Mouse (Mus musculus): ENCODE data around the gene Ctc1. TPM values are rescaled to one million over a fixed set of nuclear protein-coding genes. Genes with fewer than 3 reads are reported as not detected.

Gene Ctc1
- polyA plus RNA-seq, 1 experiment from 2014 or later: 43.8 TPM

DNA sequence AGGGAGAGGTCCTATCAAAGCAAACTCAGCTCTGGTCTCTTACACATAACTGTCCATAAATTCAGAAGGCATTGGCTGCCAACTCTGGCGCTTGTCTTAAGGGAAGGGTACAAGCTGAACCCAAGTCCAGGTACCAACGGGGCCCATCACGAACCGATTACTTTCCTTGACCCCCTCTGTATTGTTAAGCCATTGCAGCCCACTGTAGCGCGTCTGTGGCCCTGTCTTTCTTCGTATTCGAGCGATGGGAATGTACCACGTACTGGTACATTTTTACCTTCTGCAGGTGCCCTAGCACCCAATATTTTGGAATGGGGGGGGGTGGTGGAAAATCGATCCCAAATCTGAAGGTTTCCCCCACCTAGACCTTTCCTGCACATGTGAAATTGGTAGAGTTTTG is 56.5 kb downstream of the Ctc1 start:
- peak overlapping the region in 1 of 2 experiments; percentile 31; a peak in 1 of 4 replicates for H3K4me3 ChIP-seq (ENCODE audit: control insufficient read depth in 1 of 2, insufficient read depth in 1 of 2, low read depth in 1 of 2, low read length in 2 of 2)
- no peaks in the 10 kb centered on the region for H3K36me3 ChIP-seq (ENCODE audit: control insufficient read depth, insufficient read depth, low read length)
- H3K9me3 ChIP-seq (ENCODE audit: control insufficient read depth, low read length): no peaks in the 10 kb centered on the region
- H3K4me2 ChIP-seq (ENCODE audit: low read length): peak overlapping the region; percentile 69
- H3K27ac ChIP-seq (replicated peaks in 1 of 2; ENCODE audit: control insufficient read depth in 1 of 2, insufficient read depth in 1 of 2, low read depth in 2 of 2, low read length in 2 of 2): peak overlapping the region in 1 of 2 experiments; percentile 83; a peak in 1 of 4 replicates
- peak overlapping the region; percentile 75 for H3K9ac ChIP-seq (ENCODE audit: low read length)
- no peak for ATAC-seq (ENCODE audit: insufficient number of reproducible peaks, insufficient read depth, low FRiP score, low read depth)
- peaks cover 8 to 24% of the 10 kb centered on the region in 2 experiments for H3K4me1 ChIP-seq (ENCODE audit: control insufficient read depth in 2 of 2, insufficient read depth in 2 of 2, low read length in 2 of 2)
- WGBS: 81% methylated on average over 11 of the region's 11 CpGs
- no peaks in the 10 kb centered on the region for H3K27me3 ChIP-seq (ENCODE audit: control insufficient read depth, insufficient read depth, low read length)

DNA sequence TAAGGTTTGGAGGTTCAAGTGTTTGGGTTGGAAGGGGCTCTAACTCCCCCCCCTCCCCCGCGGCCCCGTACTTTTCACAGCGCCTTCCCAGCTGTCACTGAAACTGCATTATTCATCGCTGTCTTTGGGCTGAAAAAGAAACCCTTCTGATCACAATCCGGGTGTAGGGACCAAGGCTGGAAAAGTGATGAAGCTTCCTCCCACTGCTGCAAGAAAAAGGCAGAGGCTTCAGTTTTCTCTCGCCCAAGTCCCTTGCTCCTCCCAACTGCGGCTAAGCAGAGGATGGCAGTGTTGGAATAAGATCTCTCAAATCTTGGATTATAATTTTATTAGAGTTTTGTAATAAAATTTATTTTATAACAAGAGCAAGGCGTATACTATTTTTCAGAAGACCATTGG is 57.0 kb downstream of the Ctc1 start:
- Histone ChIP-seq H3K27me3 (ENCODE audit: control insufficient read depth, insufficient read depth, low read length) (no peaks in the 10 kb centered on the region), H3K4me2 (ENCODE audit: low read length) (peak overlapping the region; percentile 69), H3K9me3 (ENCODE audit: control insufficient read depth, low read length) (no peaks in the 10 kb centered on the region), H3K27ac (replicated peaks in 1 of 2; ENCODE audit: control insufficient read depth in 1 of 2, insufficient read depth in 1 of 2, low read depth in 2 of 2, low read length in 2 of 2) (peak overlapping the region; percentile 48 to 83; a peak in 3 of 4 replicates), H3K36me3 (ENCODE audit: control insufficient read depth, insufficient read depth, low read length) (no peaks in the 10 kb centered on the region), H3K4me1 (ENCODE audit: control insufficient read depth in 2 of 2, insufficient read depth in 2 of 2, low read length in 2 of 2) (peaks cover 7 to 20% of the 10 kb centered on the region in 2 experiments), H3K9ac (ENCODE audit: low read length) (peak overlapping the region; percentile 75), H3K4me3 (ENCODE audit: control insufficient read depth in 1 of 2, insufficient read depth in 1 of 2, low read depth in 1 of 2, low read length in 2 of 2) (peak overlapping the region; percentile 24 to 31; a peak in 3 of 4 replicates)
- no peak for ATAC-seq (ENCODE audit: insufficient number of reproducible peaks, insufficient read depth, low FRiP score, low read depth)
- 13% methylated on average over 9 of the region's 9 CpGs for WGBS

- peak; percentile 11; the same call in 1 of the 2 replicates for ATAC-seq (ENCODE audit: insufficient number of reproducible peaks, insufficient read depth, low FRiP score, low read depth)
- Histone ChIP-seq H3K9me3 (ENCODE audit: control insufficient read depth, low read length) (no peaks in the 10 kb centered on the region), H3K4me1 (ENCODE audit: control insufficient read depth in 2 of 2, insufficient read depth in 2 of 2, low read length in 2 of 2) (peaks cover 5 to 18% of the 10 kb centered on the region in 2 experiments), H3K4me3 (ENCODE audit: control insufficient read depth in 1 of 2, insufficient read depth in 1 of 2, low read depth in 1 of 2, low read length in 2 of 2) (peak overlapping the region in 1 of 2 experiments; percentile 31; a peak in 2 of 4 replicates), H3K4me2 (ENCODE audit: low read length) (peak overlapping the region; percentile 69), H3K27me3 (ENCODE audit: control insufficient read depth, insufficient read depth, low read length) (no peaks in the 10 kb centered on the region), H3K27ac (replicated peaks in 1 of 2; ENCODE audit: control insufficient read depth in 1 of 2, insufficient read depth in 1 of 2, low read depth in 2 of 2, low read length in 2 of 2) (peak overlapping the region; percentile 83 to 93), H3K9ac (ENCODE audit: low read length) (peak overlapping the region; percentile 75), H3K36me3 (ENCODE audit: control insufficient read depth, insufficient read depth, low read length) (no peaks in the 10 kb centered on the region)
- WGBS: under 1% methylated on average over 14 of the region's 14 CpGs
Measured at GRCm38 (mm10) chr11:69073065-69073888, 57.6 kb downstream of the Ctc1 start.

DNA sequence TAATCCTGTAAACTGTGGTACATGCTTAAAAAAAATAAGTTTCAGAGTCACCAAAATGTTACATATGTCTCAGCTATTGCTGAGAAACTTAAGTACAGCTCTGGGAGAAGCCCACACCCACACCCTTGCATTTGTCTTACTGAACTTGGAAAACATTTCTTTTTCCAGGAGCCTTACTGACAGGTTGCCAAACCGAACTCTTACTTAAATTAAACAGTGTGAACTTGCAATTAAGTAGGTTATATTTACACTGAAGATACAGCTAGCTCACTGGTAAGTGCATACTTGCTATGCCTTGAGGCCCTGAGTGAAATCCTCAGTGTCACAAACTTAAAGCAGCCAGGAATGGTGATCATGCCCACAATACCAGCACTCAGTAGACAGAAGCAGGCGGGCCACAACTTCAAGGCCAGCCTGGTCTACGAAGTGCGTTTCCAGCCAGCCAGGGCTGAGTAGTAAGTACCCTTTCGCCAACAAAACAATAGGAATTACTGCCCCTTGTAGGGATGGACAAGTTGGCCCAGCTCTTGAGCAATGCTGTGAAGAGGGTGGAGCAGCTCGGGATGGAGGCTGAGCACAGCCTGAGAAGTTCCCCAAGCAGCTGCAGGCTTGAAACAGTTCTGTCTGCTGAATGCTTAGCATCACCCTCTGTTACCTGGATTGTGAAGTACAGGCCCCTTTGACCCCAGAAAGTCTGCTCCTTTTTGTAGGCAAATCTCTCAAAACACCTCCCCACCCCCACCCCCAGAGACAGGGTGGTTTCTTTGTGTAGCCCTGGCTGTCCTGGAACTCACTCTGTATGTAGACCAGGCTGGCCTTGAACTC is 58.5 kb downstream of the Ctc1 start:
- H3K9ac ChIP-seq (ENCODE audit: low read length): peak overlapping the region; percentile 75; the same call in 1 of the 2 replicates
- H3K4me2 ChIP-seq (ENCODE audit: low read length): no peak overlapping the region
- 41% methylated on average over 6 of the region's 6 CpGs for WGBS

GRCm38 (mm10) chr11:69074776-69075069 is 59.0 kb downstream of the Ctc1 start:
- no peak overlapping the region for H3K9ac ChIP-seq (ENCODE audit: low read length)
- H3K36me3 ChIP-seq (ENCODE audit: control insufficient read depth, insufficient read depth, low read length): no peaks in the 10 kb centered on the region
- peaks cover 5 to 16% of the 10 kb centered on the region in 2 experiments for H3K4me1 ChIP-seq (ENCODE audit: control insufficient read depth in 2 of 2, insufficient read depth in 2 of 2, low read length in 2 of 2)
- H3K9me3 ChIP-seq (ENCODE audit: control insufficient read depth, low read length): no peaks in the 10 kb centered on the region
- no peak overlapping the region for H3K4me3 ChIP-seq (ENCODE audit: control insufficient read depth in 1 of 2, insufficient read depth in 1 of 2, low read depth in 1 of 2, low read length in 2 of 2)
- H3K27me3 ChIP-seq (ENCODE audit: control insufficient read depth, insufficient read depth, low read length): no peaks in the 10 kb centered on the region
- H3K4me2 ChIP-seq (ENCODE audit: low read length): no peak overlapping the region
- no peak for ATAC-seq (ENCODE audit: insufficient number of reproducible peaks, insufficient read depth, low FRiP score, low read depth)
- H3K27ac ChIP-seq (replicated peaks in 1 of 2; ENCODE audit: control insufficient read depth in 1 of 2, insufficient read depth in 1 of 2, low read depth in 2 of 2, low read length in 2 of 2): no peak overlapping the region
- WGBS: 51% methylated on average over 2 of the region's 2 CpGs

More for the DNA sequence above, 58.5 kb downstream of the Ctc1 start:
- Histone ChIP-seq H3K27me3 (ENCODE audit: control insufficient read depth, insufficient read depth, low read length) (no peaks in the 10 kb centered on the region), H3K27ac (replicated peaks in 1 of 2; ENCODE audit: control insufficient read depth in 1 of 2, insufficient read depth in 1 of 2, low read depth in 2 of 2, low read length in 2 of 2) (peak overlapping the region; percentile 24 to 83; a peak in 3 of 4 replicates), H3K4me1 (ENCODE audit: control insufficient read depth in 2 of 2, insufficient read depth in 2 of 2, low read length in 2 of 2) (peaks cover 5 to 18% of the 10 kb centered on the region in 2 experiments), H3K4me3 (ENCODE audit: control insufficient read depth in 1 of 2, insufficient read depth in 1 of 2, low read depth in 1 of 2, low read length in 2 of 2) (no peak overlapping the region), H3K36me3 (ENCODE audit: control insufficient read depth, insufficient read depth, low read length) (no peaks in the 10 kb centered on the region), H3K9me3 (ENCODE audit: control insufficient read depth, low read length) (no peaks in the 10 kb centered on the region)
- ATAC-seq (ENCODE audit: insufficient number of reproducible peaks, insufficient read depth, low FRiP score, low read depth): no peak

DNA sequence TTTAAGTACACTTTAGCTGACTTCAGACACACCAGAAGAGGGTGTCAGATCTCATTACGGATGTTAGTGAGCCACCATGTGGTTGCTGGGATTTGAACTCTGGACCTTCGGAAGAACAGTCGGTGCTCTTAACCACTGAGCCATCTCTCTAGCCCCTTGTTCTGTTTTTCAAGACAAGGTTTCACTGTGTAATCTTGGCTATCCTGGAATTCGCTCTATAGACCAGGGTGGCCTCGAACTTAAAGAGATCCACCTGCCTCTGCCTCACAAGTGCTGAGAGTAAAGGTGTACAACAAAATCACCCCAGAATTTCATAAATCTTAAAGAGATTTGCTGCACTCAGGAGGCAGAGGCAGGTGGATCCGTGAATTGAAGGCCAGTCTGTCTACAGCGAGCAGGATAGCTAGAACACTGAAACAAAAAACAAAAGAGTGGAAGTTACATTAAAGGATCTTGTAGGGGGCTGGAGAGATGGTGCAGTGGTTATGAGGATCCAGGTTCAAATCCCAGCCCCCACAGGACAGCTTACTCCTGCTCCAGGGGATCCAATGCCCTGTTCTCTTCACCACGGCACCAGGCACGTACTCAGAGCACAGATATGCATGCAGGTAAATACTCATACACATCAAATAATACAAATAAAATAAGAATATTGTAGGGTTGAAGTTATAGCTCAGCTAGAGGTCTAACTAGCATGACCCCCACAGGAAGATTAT is 60.2 kb downstream of the Ctc1 start:
- Histone ChIP-seq H3K36me3 (ENCODE audit: control insufficient read depth, insufficient read depth, low read length) (no peaks in the 10 kb centered on the region), H3K27ac (replicated peaks in 1 of 2; ENCODE audit: control insufficient read depth in 1 of 2, insufficient read depth in 1 of 2, low read depth in 2 of 2, low read length in 2 of 2) (no peak overlapping the region), H3K9ac (ENCODE audit: low read length) (no peak overlapping the region), H3K4me2 (ENCODE audit: low read length) (no peak overlapping the region), H3K27me3 (ENCODE audit: control insufficient read depth, insufficient read depth, low read length) (no peaks in the 10 kb centered on the region), H3K9me3 (ENCODE audit: control insufficient read depth, low read length) (no peaks in the 10 kb centered on the region), H3K4me1 (ENCODE audit: control insufficient read depth in 2 of 2, insufficient read depth in 2 of 2, low read length in 2 of 2) (peaks cover 5 to 13% of the 10 kb centered on the region in 2 experiments), H3K4me3 (ENCODE audit: control insufficient read depth in 1 of 2, insufficient read depth in 1 of 2, low read depth in 1 of 2, low read length in 2 of 2) (no peak overlapping the region)
- 45% methylated on average over 8 of the region's 9 CpGs for WGBS
- no peak for ATAC-seq (ENCODE audit: insufficient number of reproducible peaks, insufficient read depth, low FRiP score, low read depth)

DNA sequence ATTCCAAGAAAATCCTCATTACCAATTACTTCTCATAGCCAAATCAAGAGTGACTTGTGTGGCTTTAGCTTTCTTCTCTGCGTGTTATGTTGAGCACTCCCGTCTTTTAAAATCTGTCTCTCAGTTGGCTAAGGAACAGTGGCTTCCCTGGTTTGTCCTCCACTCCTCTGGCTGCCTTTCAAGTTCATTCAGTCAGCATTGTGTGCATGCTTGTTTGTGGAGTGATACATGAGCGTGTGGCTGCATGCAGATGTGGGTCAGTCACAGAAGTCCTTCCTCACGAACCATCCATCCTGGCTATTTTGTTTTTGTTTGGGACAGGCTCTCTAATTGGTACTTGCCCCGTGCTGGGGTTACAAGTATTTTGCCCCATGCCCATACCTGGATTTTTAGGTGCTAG is 60.9 kb downstream of the Ctc1 start:
- Histone ChIP-seq H3K27me3 (ENCODE audit: control insufficient read depth, insufficient read depth, low read length) (no peaks in the 10 kb centered on the region), H3K36me3 (ENCODE audit: control insufficient read depth, insufficient read depth, low read length) (no peaks in the 10 kb centered on the region), H3K4me3 (ENCODE audit: control insufficient read depth in 1 of 2, insufficient read depth in 1 of 2, low read depth in 1 of 2, low read length in 2 of 2) (no peak overlapping the region), H3K9ac (ENCODE audit: low read length) (no peak overlapping the region), H3K4me2 (ENCODE audit: low read length) (no peak overlapping the region), H3K4me1 (ENCODE audit: control insufficient read depth in 2 of 2, insufficient read depth in 2 of 2, low read length in 2 of 2) (peaks cover 2 to 7% of the 10 kb centered on the region in 2 experiments; a peak in 3 of 4 replicates), H3K27ac (replicated peaks in 1 of 2; ENCODE audit: control insufficient read depth in 1 of 2, insufficient read depth in 1 of 2, low read depth in 2 of 2, low read length in 2 of 2) (no peak overlapping the region), H3K9me3 (ENCODE audit: control insufficient read depth, low read length) (no peaks in the 10 kb centered on the region)
- ATAC-seq (ENCODE audit: insufficient number of reproducible peaks, insufficient read depth, low FRiP score, low read depth): no peak
- WGBS: 58% methylated on average over 5 of the region's 5 CpGs

Data from heart, embryonic 14.5 days (tissue).